Mouse (Mus musculus) midbrain, embryonic 16.5 days (tissue): ENCODE measurements at regions not wholly inside any gene's neighbourhood (a gene's known extent, or its start where the extent isn't known, plus 50 kb on each side); places are given as distances from the start of the nearest gene placed in this dataset.

Experiments used
- ATAC-seq: fragments of 200-750 bp; cut with Nextera tagmentation; 2 replicates; pipeline ENCODE4 v1.8.0; 2017; ENCODE audit warnings: moderate TSS enrichment
- H3K27ac ChIP-seq: fragments of 300-500 bp; sonication (generic); 2 replicates; pipeline ENCODE4 v1.5.1; 2014; ENCODE audit warnings: mild to moderate bottlenecking, low read length, mixed read lengths
- H3K27me3 ChIP-seq: fragments of 300-500 bp; sonication (generic); 2 replicates; pipeline ENCODE4 v1.6.1; 2014; ENCODE audit warnings: low read depth, low read length, mixed read lengths; ENCODE audit not compliant: control insufficient read depth, insufficient read depth
- H3K36me3 ChIP-seq: fragments of 300-500 bp; sonication (generic); 2 replicates; pipeline ENCODE4 v1.6.1; 2014; ENCODE audit warnings: mild to moderate bottlenecking, low read length, moderate library complexity, mixed read lengths; ENCODE audit not compliant: control insufficient read depth, insufficient read depth
- H3K4me1 ChIP-seq: fragments of 300-500 bp; sonication (generic); 2 replicates; pipeline ENCODE4 v1.6.1; 2014; ENCODE audit warnings: mild to moderate bottlenecking, low read length, mixed read lengths; ENCODE audit not compliant: control insufficient read depth, insufficient read depth
- H3K4me2 ChIP-seq: fragments of 300-500 bp; sonication (generic); 2 replicates; pipeline ENCODE4 v1.6.1; 2014; ENCODE audit warnings: mild to moderate bottlenecking, low read length, mixed read lengths
- H3K4me3 ChIP-seq: fragments of 300-500 bp; sonication (generic); 2 replicates; pipeline ENCODE4 v1.5.1; 2014; ENCODE audit warnings: low read depth, mild to moderate bottlenecking, low read length, moderate library complexity, mixed read lengths
- H3K9ac ChIP-seq: fragments of 300-500 bp; sonication (generic); 2 replicates; pipeline ENCODE4 v1.6.1; 2014; ENCODE audit warnings: low read depth, low read length, mixed read lengths
- H3K9me3 ChIP-seq: fragments of 300-500 bp; sonication (generic); replicated peaks from 2 replicates; pipeline ENCODE4 v1.6.1; 2014; ENCODE audit warnings: mild to moderate bottlenecking, low read length, mixed read lengths; ENCODE audit not compliant: control insufficient read depth, poor library complexity, severe bottlenecking
- WGBS: fragments of 180-500 bp; shearing (Covaris S2); extraction: QIAGEN DNeasy Blood & Tissue Kit; methylation state at CpG from one replicate; pipeline ENCODE4 v1.1.7; 2014; 5-methylcytosine and 5-hydroxymethylcytosine counted together

- Histone ChIP-seq H3K4me2 (peak overlapping the region; percentile 35), H3K9me3 (peaks cover 2% of the 10 kb centered on the region; the same call in 1 of the 2 replicates), H3K4me1 (peaks cover 14% of the 10 kb centered on the region), H3K4me3 (peak overlapping the region; percentile 6; the same call in 1 of the 2 replicates), H3K36me3 (no peaks in the 10 kb centered on the region), H3K9ac (peak overlapping the region; percentile 44), H3K27ac (peak overlapping the region; percentile 58), H3K27me3 (no peaks in the 10 kb centered on the region)
- peak; percentile 87 for ATAC-seq
- WGBS: 12% methylated on average over 17 of the region's 17 CpGs
Observed at GRCm38 (mm10) chr3:38663670-38664494, 179.2 kb upstream of the Ankrd50 start.

DNA sequence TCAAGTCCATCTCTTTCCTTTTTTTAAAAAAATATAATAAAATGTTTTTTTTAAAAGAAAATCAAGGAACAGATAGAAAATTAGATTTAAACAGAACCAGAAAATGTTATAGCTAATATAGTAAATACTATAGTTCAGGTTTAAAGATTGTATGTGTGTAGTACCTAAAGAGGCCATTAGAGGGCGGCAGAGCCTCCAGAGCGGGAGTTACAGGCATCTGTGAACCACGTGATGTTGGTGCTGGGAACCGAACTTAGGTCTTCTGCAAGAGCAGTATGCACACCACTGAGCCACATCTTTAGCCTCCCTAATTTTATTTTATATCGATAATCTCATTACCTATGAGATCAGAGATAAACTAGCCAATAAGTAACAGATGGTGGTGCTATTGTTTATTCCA is 178.4 kb upstream of the Ankrd50 start:
- Histone ChIP-seq H3K27ac (no peak overlapping the region), H3K36me3 (no peaks in the 10 kb centered on the region)
- 63% methylated on average over 5 of the region's 5 CpGs for WGBS

DNA sequence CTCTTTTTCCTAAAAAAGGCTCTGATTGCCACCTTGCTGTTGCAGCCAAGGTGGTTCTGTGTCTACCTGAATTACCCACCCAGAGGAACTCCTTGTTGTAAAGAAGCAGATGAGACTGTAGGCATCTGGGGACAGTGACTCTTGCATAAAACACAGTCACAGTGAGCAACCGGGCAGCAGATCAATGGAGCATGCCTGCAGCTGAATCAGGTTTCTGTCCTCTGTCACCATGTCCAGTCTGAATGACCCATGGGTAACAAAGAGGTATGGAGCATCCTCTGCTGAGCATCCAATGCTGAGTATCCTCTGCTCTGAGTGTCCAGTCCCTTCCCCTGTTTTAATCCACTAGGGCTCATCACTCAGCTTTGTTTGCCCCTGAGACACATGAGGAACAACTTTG is 172.1 kb upstream of the Ankrd50 start:
- Histone ChIP-seq H3K4me2 (no peak overlapping the region), H3K27ac (no peak overlapping the region), H3K27me3 (no peaks in the 10 kb centered on the region), H3K36me3 (no peaks in the 10 kb centered on the region), H3K4me3 (no peak overlapping the region), H3K4me1 (peaks cover 7% of the 10 kb centered on the region), H3K9me3 (no peaks in the 10 kb centered on the region), H3K9ac (no peak overlapping the region)
- WGBS: 63% methylated on average over 1 of the region's 1 CpGs
- no peak for ATAC-seq

More for the DNA sequence above, 178.4 kb upstream of the Ankrd50 start:
- Histone ChIP-seq H3K4me2 (no peak overlapping the region), H3K9ac (no peak overlapping the region), H3K9me3 (peaks cover 2% of the 10 kb centered on the region; the same call in 1 of the 2 replicates), H3K4me3 (no peak overlapping the region), H3K4me1 (peaks cover 14% of the 10 kb centered on the region), H3K27me3 (no peaks in the 10 kb centered on the region)
- no peak for ATAC-seq

DNA sequence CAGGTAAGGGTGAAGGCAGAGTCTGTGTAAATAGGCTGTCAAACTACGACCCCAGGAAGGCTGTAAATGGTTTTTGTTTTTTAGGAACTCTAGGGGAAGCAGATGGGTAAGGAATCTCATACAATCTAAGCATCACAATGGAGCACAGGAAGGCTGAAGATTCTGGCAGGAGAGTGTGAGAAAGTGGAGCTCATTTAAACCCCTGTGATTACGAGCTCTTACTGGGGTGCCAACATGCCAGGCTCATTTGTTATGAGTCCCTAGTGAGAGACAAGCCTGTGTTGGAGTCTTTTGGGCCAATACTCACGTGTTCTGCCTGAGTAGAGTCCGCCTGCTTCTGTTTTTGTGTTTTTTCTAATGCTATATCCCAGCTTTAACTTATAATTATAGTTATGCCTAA is 169.3 kb upstream of the Ankrd50 start:
- ATAC-seq: no peak
- no peak overlapping the region for H3K4me2 ChIP-seq
- H3K27me3 ChIP-seq: no peaks in the 10 kb centered on the region
- peaks cover 7% of the 10 kb centered on the region for H3K4me1 ChIP-seq
- H3K9me3 ChIP-seq: no peaks in the 10 kb centered on the region
- no peak overlapping the region for H3K27ac ChIP-seq
- H3K9ac ChIP-seq: no peak overlapping the region
- WGBS: 57% methylated on average over 4 of the region's 4 CpGs
- H3K36me3 ChIP-seq: no peaks in the 10 kb centered on the region
- H3K4me3 ChIP-seq: no peak overlapping the region

GRCm38 (mm10) chr3:38652985-38653685 is 168.5 kb upstream of the Ankrd50 start:
- Histone ChIP-seq H3K9ac (no peak overlapping the region), H3K9me3 (no peaks in the 10 kb centered on the region), H3K36me3 (no peaks in the 10 kb centered on the region), H3K4me3 (no peak overlapping the region), H3K4me2 (no peak overlapping the region), H3K27me3 (no peaks in the 10 kb centered on the region), H3K27ac (peak overlapping the region; percentile 61), H3K4me1 (peaks cover 7% of the 10 kb centered on the region)
- ATAC-seq: peak; percentile 63; the same call in 1 of the 2 replicates
- WGBS: 33% methylated on average over 5 of the region's 5 CpGs

DNA sequence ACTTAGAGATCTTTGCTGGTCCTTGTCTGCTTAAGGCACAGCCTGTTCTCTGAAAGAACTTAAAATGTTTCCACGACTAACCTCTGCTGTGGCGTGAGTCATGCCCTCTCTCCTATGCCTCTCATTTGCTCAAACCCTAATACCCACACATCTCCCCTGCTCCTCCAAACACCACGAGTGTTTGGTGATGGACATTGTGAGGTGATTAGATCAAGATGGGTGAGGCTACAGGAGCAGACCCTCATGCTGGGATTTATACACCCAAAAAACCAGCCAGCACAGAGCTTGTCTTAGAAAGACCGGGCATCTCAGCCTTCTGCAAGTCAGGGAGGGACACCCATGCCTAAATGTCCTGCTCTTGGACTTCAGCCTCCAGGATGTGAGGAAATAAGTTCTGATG is 165.5 kb upstream of the Ankrd50 start:
- Histone ChIP-seq H3K4me1 (peaks cover 7% of the 10 kb centered on the region), H3K9me3 (no peaks in the 10 kb centered on the region), H3K27me3 (no peaks in the 10 kb centered on the region), H3K9ac (no peak overlapping the region), H3K36me3 (no peaks in the 10 kb centered on the region), H3K4me3 (no peak overlapping the region), H3K4me2 (no peak overlapping the region), H3K27ac (no peak overlapping the region)
- no peak for ATAC-seq
- 81% methylated on average over 4 of the region's 4 CpGs for WGBS

DNA sequence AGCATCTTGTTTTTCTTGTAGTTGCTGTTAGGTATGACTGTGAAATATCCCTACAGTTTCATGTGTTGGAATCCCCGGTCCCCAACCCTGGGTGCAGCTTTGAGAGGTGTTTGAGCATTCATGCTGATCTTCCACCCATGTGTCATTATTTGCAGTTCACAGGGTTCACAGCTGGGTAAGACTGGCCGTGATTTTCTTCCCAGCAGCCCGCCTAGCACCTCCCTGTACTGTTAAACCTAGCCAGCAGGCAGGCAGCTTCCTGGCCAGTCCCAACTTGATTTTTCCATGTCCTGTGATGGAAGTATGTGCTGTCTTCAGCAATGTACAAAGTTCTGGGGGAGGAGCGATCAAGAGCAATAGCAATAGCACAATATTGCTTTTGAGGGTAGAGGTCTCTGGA is 164.0 kb upstream of the Ankrd50 start:
- no peak for ATAC-seq
- no peak overlapping the region for H3K4me2 ChIP-seq
- WGBS: 78% methylated on average over 4 of the region's 4 CpGs

GRCm38 (mm10) chr3:38647737-38648330 is 163.2 kb upstream of the Ankrd50 start:
- H3K27me3 ChIP-seq: no peaks in the 10 kb centered on the region
- no peaks in the 10 kb centered on the region for H3K9me3 ChIP-seq
- H3K9ac ChIP-seq: no peak overlapping the region
- no peak overlapping the region for H3K4me2 ChIP-seq
- WGBS: 88% methylated on average over 7 of the region's 7 CpGs
- no peaks in the 10 kb centered on the region for H3K36me3 ChIP-seq
- H3K4me1 ChIP-seq: no peaks in the 10 kb centered on the region
- no peak overlapping the region for H3K4me3 ChIP-seq
- no peak for ATAC-seq
- H3K27ac ChIP-seq: no peak overlapping the region

More for the DNA sequence above, 164.0 kb upstream of the Ankrd50 start:
- Histone ChIP-seq H3K9ac (no peak overlapping the region), H3K36me3 (no peaks in the 10 kb centered on the region), H3K27me3 (no peaks in the 10 kb centered on the region), H3K27ac (no peak overlapping the region), H3K4me3 (no peak overlapping the region), H3K4me1 (peaks cover 5% of the 10 kb centered on the region), H3K9me3 (no peaks in the 10 kb centered on the region)

- Histone ChIP-seq H3K4me3 (no peak overlapping the region), H3K9me3 (no peaks in the 10 kb centered on the region), H3K27ac (no peak overlapping the region), H3K27me3 (no peaks in the 10 kb centered on the region), H3K4me1 (no peaks in the 10 kb centered on the region), H3K4me2 (no peak overlapping the region), H3K9ac (no peak overlapping the region), H3K36me3 (no peaks in the 10 kb centered on the region)
- ATAC-seq: no peak
- WGBS: 80% methylated on average over 1 of the region's 1 CpGs
Observed at GRCm38 (mm10) chr3:38641733-38642132, 157.1 kb upstream of the Ankrd50 start.
